Mouse (Mus musculus): Measurements from ENCODE around the gene Vezf1.
"Not testable (repeated sequence)": the region's sequence is repeated elsewhere in the genome, so short reads cannot be mapped to it uniquely, and the experiment has no call there.

The Vezf1 gene

DNA sequence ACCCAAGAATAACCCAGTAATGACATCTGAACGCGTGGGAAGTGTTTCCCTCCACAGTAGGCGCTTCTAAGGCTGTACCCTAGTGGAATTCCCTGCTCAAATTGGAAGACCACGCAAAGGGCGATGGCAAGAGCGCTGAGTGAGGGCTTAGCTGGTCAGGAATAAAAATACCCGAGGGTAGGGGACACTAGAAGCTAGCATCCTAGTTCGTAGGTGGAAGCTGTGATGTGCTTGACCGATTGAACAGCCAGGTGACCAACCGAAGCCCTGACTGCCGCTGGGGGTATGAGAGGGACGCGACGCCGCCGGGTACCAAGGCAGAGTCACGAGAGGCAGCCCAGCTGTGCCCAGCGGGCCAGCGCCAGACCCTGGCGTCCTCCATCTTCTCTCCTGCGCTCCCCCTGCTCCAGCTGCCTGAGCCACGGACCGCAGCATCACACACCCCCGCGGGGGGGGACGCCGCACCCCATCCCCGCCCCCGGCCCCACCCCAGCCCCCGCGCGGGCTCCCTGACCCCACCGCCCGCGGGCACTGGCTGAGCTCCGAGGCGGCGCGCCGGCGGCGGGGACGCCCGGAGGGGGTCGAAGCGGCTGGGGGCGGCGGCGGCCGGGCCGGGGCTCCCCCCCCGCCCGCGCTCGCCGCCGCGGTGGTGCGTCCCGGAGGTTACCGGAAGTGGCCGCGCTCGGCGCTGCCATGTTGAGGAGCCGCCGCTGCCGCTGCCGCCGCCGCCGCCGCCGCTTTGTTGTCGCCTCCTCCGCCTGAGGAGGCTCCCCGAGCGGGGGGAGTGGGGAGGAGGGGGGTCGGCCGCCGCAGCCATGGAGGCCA, at the start of gene Vezf1:
Gene Vezf1 (plus strand): TSS at position 694 of the 825 bp plus-strand sequence.
- peak; percentile 77 for DNase-seq (ENCODE audit: low spot score)

DNA sequence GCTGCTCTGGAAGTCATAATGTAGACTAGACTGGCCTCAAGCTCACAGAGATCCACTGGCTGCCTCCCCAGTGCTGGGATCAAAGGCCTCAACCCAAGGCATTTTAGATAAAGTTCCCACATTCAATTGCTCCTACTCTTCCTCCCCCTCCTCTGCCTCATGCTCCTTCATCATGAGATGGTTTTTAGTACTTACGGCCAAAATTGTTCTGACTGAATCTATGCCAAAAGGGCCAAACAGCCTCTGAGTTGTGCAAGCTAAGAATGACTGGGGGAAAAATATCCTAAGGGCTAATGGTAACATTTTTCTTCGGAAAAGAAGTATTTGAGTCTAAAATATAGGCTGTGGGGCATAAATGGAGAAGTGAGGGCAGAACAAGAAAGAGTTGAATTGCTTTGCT, 44.1 kb upstream of the Vezf1 start:
- no peak for DNase-seq (ENCODE audit: low spot score)

DNA sequence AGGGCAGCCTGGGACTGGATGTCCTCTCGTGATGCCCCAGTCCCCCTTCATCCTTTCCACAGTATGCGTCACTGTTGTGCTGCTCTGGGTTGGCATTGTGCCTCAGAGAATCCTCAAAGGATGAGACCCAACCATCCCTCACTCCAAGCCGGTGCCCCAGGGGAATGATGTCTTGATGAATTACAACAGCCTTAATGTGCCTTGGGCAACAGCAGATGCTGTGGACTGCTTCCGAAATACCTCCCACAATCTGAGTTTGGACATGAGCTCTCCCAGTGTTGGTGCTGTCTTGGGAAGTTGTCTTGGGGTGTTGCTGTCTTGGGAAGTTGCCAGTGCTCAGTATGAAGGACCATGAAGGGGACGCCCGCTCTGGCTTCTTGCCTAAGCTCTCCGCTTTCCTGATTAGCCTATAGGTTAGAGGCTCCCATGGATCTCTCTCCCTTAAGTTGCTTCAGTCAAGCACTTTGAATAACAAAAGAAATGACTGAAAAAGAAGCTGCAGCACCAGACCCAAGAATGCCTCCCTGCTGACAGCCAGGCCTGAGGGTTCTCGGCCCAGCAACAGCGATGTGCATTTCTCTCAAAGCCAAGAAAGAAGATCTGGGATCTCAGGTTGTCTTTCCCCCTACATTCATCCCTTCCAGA, 40.6 kb upstream of the Vezf1 start:
- no peak for DNase-seq (ENCODE audit: low spot score)

DNA sequence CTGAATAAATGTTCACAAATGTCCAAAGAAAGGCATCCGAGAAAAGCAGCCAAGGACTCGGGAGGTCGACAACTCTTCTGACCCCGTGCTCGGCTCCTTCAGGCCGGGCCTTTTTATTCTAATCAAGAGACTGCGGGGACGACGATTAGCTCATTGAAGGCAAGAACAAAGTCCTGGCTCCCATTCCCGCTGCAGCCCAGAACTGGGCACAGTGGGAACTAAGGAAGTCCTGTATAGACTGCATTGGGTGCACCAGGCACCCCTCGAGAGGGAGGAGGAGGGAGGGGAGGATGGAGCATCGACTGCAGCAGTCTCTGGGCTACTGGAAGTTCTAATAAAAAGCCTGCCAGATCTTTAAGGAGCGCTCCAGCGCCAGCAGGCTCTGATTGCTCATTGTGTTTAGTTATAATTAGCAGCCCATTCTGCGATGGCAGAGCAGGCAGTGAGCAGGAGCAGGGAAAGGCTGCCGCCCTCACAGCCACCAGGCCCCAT, 39.8 kb upstream of the Vezf1 start:
- DNase-seq (ENCODE audit: low spot score), result no peak

DNA sequence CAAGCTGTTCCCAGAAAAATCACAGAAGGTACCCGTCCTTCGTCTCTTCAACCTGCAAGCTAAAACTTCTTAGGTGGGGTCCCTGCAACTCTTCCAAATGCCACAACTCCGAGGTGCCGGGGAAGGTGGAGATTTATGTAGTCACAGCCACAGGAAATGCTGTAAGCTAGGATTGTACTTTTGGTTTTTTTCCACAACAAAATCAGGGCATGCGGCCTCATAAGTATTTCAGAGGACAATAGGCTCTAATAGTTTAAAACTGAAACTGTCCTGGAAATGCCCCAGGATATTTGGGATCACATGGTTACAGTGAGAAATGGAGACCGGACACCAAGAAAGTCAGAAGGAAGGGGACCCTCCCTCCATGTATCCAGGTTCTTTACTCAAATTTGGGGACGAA, 37.9 kb upstream of the Vezf1 start:
- no peak for DNase-seq (ENCODE audit: low spot score)

DNA sequence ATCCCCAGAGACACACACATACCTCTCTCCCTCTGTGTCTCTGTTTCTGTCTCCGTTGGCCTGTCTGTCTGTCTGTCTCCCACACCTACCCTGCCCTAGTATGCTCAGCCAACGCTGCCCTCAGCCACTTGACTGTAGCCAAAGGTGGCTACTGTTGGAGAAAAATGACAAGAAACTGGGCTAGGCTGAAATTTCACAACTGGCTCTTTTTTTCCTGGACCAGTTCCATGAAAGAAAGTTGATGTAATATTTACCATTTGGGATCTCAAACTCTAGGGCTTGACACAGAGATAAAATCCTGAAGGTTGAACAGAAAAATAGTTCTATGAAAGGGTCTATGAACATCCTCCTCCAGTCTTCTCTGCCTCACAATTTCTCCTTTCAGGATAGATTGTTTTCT, 37.2 kb upstream of the Vezf1 start:
- no peak for DNase-seq (ENCODE audit: low spot score)

DNA sequence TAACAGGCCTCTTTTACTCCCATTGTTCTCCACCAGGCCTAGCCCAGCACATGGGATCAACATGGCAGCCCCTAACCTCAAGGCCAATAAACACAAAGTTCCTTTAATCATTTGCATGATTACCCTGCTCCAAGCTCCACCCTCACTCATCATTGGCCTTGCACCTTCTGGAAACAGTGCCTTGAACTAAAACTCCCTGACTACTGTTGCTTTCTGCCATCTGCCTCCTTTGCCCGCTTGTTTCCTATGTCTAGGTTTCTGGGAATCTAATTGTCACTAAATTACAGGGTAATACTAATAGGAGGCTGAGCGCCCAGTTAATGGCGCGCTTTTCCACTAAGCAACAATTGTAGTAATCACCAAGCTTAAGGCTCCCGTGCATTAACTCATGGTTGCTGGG, 36.3 kb upstream of the Vezf1 start:
- no peak for DNase-seq (ENCODE audit: low spot score)

DNA sequence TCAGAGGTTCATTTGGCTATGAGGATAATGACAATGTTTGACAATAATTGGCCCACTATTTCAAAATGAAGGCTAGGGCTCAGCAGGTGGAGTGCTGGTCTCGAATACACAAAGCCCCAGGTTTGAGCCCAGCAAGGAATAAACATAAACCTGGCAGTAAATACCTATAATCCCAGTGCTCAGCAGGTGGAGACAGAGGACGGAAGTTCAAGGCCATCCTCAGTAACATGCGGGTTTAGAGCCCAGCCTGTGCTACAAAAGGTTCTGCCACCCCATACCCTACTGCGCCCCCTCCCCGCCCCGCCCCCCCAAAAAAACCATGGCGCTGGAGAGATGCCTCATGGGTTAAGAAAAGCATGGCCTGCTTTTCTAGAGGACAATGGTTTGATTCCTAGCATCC, 32.1 kb upstream of the Vezf1 start:
- DNase-seq (ENCODE audit: low spot score), result no peak

DNA sequence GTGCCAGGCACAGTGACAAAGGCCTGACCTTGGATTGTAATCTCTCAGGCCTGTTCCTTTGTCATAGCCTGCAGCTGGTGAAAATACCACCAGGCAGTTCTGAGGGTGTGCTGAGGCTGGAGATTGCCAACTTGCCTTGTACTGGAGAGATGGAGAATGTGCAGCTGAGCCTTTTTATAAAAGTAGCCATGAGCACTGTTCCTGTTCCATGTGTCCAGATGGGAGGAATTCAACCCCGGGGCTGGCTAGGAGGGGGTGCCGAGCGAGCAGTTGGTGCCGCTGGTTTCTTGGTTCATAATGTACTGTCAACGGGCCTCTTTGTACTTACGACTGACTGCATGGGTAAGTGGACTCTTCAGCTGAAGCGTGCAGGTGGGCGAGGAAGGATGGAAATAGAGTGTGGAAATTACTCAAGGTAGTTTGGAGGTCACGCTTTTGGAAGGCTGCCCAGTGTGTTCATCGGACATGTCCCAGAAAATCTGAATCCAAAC, 31.3 kb upstream of the Vezf1 start:
- DNase-seq (ENCODE audit: low spot score), result no peak

DNA sequence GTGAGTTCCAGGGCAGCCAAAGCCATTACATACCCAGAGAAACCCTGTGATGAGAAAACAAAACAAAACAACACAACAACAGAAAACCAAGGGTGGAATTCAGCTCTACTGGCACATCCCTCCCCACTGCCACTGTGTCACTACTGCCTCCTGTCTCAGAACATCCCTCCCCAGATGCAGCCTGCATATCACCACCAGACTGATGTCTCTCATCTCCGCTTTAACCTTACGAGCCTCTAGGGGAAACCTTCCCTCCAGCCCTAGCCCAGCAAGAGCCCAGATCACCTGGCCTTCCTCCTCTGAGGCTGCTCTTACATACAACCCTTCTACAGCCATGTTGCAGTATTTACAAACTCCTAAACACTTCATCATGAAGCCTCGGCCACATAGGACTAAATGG, 30.7 kb upstream of the Vezf1 start:
- DNase-seq (ENCODE audit: low spot score), result no peak

DNA sequence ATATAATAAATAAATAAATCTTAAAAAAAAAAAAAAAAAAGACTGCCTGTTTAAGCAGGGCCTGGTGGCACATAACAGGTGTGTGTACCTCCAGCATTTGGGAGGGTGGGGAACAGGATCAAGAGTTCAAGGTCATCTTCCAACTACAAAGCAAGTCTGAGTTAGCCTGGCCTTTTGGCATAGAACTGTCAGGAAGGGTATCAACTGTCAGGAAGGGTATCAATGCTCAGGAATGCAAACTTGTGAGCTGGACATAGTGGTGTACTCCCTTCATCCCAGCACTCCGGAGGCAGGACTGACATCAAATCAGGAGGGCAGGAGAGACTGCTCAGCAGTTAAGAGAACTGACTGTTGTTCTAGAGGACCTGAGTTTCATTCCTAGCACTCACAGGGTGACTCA, 29.0 kb upstream of the Vezf1 start:
- DNase-seq (ENCODE audit: low spot score), result no peak

DNA sequence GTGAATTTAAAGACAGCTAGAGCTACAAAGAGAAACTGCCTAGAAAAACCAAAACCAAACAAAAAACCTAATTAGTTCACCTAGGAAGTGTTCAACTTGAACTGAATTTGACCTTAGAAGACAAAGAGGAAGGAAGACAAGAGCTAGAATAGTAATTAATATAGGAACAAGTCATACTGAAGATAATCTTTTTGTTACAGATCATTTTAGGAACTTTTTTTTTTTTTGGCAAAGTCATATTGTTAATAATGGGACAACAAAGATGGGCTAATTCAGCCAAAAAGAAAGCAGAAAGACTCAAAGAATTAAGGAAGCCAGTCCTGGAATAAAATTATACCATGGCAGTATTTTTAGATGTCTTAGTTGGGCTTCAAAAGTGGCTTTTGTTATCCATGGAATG, 23.8 kb upstream of the Vezf1 start:
- DNase-seq (ENCODE audit: low spot score), result no peak

DNA sequence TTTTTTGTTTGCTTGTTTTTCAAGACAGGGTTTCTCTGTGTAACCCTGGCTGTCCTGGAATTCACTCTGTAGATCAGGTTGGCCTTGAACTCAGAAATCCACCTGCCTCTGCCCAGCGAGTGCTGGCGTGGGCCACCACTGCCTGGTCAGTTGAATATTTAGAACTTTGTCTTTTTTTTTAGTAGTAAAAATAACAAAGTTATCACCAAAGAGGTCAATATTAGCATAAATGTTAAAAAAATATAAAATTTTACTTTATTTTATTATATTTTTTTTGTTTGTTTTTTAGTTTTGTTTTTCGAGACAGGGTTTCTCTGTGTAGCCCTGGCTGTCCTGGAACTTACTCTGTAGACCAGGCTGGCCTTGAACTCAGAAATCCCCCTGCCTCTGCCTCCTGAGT, 22.9 kb upstream of the Vezf1 start:
- not testable (repeated sequence) for DNase-seq (ENCODE audit: low spot score)

DNA sequence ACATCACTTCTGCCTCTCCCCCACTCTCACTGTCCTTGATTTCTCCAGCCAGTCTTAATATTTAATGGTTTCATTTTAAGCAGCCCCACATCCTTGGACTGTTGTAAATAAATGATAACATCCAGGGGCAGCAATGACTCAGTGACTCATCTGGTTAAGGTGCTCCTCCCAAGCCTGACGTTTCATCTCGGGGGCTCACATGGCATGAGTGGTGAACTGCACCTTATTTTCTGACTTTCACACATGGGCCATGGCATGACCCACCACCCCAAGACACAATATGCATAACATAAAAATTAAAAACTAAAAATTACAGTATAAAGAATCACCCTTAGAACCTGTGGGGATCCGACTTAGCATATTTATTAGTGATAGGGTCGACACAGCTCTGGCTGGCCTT, 22.2 kb upstream of the Vezf1 start:
- no peak for DNase-seq (ENCODE audit: low spot score)

DNA sequence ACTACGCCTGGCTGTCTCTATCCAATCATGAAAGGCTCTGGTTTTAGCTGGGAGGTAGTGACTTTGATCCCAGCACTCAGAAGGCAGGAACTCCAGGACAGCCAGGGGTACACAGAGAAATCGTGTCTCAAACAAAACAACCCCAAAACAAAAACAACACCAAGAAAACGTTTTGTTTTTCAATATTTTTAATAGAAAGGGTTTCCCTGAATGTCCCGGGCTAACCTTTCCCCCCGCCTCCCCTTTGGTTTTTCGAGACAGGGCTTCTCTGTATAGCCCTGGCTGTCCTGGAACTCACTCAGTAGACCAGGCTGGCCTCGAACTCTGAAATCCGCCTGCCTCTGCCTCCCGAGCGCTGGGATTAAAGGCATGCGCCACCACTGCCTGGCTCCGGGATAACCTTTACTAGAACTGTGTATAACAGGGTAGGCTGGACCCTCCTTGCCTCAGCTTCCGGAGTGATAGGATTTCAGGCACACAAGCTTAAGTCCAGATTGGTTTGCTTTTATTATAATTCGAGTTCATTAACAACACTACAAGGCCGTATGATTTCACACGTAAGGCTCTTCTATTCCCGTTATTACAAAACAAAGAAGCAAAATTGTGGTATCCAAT, 21.6 kb upstream of the Vezf1 start:
- DNase-seq (ENCODE audit: low spot score), result no peak

DNA sequence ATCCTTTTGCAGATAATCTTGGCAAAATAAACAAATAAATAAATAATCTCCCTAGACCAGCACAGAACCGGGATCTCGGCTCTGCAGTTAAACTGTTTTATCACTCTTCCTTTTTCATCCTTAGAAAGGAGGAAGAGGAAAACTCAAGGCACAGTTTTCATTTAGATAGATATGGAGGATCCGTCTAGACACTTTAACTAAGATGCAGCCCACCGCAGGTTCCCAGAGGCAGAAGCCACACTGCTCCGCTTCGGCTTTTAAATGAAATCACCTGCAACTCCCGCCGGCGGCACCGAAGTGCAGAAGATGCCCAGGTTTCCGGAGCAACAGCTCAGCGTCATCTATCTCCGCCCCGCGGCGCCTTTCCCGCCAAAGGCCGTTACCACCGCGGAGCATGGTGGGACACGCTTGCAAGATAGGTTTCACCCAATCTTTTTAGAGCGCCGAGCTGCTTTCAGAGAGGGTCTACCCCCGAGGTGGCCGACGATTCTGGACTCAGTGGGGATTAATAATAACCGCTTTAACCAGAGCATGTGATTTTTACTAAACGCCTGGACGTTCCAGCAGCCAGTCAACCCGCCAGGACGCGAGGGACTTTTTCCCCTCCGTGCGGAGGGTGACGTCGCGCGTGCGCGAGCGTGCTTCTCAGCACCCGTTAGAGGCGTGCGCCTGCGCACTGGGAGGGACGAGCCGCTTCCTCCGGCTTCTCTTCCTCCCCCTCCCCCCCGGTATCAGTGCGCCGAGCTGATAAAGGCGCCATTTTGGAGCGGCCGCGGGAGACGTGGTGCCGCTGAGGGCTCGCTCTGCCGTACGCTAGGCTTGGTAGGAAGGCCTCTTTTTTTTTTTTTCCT, 20.9 kb upstream of the Vezf1 start, which contains the start of gene Srsf1:
Gene Srsf1 (plus strand): TSS at position 430 of the 851 bp plus-strand sequence.
- peak; percentile 99 for DNase-seq (ENCODE audit: low spot score)

DNA sequence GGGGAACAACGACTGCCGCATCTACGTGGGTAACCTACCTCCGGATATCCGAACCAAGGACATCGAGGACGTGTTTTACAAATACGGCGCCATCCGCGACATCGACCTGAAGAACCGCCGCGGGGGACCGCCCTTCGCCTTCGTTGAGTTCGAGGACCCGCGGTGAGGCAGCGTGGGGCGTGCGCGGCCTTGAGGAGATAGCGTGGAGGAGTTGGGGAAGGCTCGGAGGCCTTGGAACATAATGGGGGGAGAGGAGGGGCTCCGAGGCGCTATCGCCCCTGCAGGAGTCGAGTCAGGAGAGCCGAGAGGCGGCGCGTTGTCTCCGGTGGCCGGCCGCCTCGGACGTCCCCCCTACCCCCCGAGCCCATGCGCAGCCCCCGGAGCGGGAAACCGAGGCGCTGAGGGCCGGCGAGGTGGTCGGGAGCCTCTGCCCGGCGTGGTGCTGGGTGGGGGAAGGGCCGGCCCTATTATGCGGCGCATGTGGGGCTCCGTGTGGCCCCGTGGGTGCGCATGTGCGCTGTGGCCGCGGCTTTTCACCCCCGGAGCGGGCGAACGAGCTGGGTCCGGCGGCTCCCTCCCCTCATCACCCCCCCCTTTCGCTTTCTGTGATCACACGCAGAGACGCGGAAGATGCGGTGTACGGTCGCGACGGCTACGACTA, 20.1 kb upstream of the Vezf1 start:
- DNase-seq (ENCODE audit: low spot score), result peak; percentile 71

DNA sequence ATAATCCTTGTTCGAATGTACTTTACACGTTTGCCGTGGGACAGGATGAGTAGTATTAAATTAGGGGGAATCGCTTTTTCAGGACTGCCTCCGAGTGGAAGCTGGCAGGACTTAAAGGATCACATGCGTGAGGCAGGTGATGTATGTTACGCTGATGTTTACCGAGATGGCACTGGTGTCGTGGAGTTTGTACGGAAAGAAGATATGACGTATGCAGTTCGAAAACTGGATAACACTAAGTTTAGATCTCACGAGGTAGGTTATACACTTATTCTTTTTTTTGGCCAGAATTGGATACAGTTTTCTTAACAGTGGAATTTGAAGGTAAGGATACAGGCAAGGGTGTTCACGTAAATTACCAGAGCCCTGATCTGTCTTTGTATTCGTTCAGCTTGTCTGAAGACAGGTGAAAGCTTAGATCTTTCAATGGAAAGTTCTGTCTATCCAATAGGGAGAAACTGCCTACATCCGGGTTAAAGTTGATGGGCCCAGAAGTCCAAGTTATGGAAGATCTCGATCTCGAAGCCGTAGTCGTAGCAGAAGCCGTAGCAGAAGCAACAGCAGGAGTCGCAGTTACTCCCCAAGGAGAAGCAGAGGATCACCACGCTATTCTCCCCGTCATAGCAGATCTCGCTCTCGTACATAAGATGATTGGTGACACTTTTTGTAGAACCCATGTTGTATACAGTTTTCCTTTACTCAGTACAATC, 19.0 kb upstream of the Vezf1 start:
- DNase-seq (ENCODE audit: low spot score), result no peak

DNA sequence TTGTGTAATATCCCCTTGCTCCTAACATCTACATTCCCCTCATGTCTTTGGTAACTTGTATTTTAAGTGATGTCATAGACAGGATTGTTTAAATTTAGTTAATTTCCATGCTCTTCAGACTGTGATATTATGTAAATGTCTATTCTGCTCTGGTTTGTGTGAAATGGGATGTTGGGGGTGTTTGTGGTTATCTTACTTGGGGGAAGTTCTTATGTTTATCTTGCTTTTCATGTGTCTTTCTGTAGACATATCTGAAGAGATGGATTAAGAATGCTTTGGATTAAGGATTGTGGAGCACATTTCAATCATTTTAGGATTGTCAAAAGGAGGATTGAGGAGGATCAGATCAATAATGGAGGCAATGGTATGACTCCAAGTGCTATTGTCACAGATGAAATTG, 18.3 kb upstream of the Vezf1 start:
- DNase-seq (ENCODE audit: low spot score), result no peak

DNA sequence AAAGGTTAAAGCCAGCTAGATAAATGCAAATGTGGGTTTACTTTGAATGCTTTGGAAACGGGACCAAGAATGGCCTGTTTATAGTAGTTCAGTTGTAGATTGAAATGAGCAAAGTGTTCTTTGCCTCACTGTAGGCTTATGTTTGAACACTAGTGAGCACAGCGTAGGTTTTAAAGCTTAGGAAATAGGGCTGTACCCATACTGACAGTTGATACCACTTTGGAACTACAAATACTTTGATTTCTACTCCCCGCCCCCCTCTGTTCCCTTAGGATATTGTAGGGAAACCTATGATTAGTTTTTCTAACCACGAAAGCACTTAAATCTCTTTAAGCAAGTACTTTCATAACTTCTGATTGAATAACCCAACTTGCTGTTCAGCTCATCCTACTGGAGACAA, 15.4 kb upstream of the Vezf1 start:
- no peak for DNase-seq (ENCODE audit: low spot score)

DNA sequence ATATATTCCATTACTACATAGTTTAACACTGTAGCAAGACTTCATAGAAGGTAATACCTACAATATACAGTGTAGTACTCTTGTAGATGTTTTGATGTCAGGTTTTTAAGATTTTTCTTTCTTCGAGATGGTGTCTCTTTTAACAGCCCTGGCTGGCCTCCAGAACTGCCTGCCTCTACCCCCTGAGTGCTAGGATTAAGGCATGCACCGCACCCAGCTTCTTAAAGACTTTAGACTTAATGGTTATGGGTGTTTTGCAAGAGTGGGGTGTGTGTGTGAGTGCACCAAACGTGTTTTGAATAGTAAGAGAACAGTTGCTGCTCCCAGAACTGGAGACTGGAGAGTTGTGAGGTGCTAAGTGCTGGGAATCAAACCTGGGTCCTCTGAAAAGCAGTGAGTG, 14.3 kb upstream of the Vezf1 start:
- DNase-seq (ENCODE audit: low spot score), result peak; percentile 16
